ENCODE assay signal across 10 mouse cellular contexts in genomic region chr11:99044306-99044705, GRCm38 (mm10). TPM values are rescaled to one million over a fixed set of nuclear protein-coding genes. Genes with fewer than 3 reads are reported as not detected.
DNase-seq lines count a peak whose midpoint lies in the region; ATAC-seq and TF ChIP-seq lines count a peak whose summit lies in the region.
"Had no signal": no experiment of that assay in that cellular context is flagged by ENCODE, and none has a peak within 500 bp of the region (broad histone marks: within the 10 kb centered on the region; RNA-seq: fewer than 3 reads in every experiment).

No protein-coding gene starts in this region.

- peak overlapping the region; percentile 37 for H3K4me2 ChIP-seq in lung, embryonic 15.5 days
- H3K4me2 ChIP-seq in heart, embryonic 14.5 days (ENCODE audit: low read length), result peak overlapping the region; percentile 41
- peak overlapping the region; percentile 55 for H3K4me2 ChIP-seq in liver, postnatal 0 days (ENCODE audit: low read depth, low read length)

- peak; percentile 88 for TF ChIP-seq EP300 in liver, postnatal 0 days (IDR thresholded peaks at IDR 0.05; ENCODE audit: low read depth)

- WGBS in lung, embryonic 15.5 days, result 54% methylated on average over 5 of the region's 5 CpGs
- 83% methylated on average over 5 of the region's 5 CpGs for WGBS in heart, embryonic 14.5 days
- 46% methylated on average over 5 of the region's 5 CpGs for WGBS in liver, postnatal 0 days (ENCODE audit: insufficient replicate concordance)
- 80% methylated on average over 5 of the region's 5 CpGs for WGBS in midbrain, embryonic 10.5 days

- TF ChIP-seq CTCF in liver, postnatal 0 days (IDR thresholded peaks at IDR 0.05; ENCODE audit: low read depth), result no peak

- ATAC-seq in lung, embryonic 15.5 days (ENCODE audit: borderline replicate concordance, extremely low read depth, low FRiP score, low TSS enrichment), result no peak
- no peak for ATAC-seq in heart, embryonic 14.5 days (ENCODE audit: insufficient number of reproducible peaks, insufficient read depth, low FRiP score, low read depth)
- ATAC-seq in liver, postnatal 0 days, result peak; percentile 47

- no peak for DNase-seq in lung, postnatal 25 days (ENCODE audit: low spot score)
- DNase-seq in kidney, postnatal 10 days, result peak; percentile 46
- DNase-seq in liver, postnatal 0 days, result peak; percentile 58
- no peak for DNase-seq in thymus, postnatal 4 days
- DNase-seq in midbrain, embryonic 10.5 days (ENCODE audit: low spot score), result no peak
- no peak for DNase-seq in embryo, embryonic 10 days (ENCODE audit: low spot score)
- DNase-seq: lung, postnatal 36 days; spleen, adult 18-20 months had no signal

- no peak overlapping the region for H3K4me3 ChIP-seq in lung, embryonic 15.5 days
- peak overlapping the region in 1 of 2 experiments; percentile 0; a peak in 1 of 4 replicates for H3K4me3 ChIP-seq in heart, embryonic 14.5 days (ENCODE audit: control insufficient read depth in 1 of 2, insufficient read depth in 1 of 2, low read depth in 1 of 2, low read length in 2 of 2)
- H3K4me3 ChIP-seq in liver, postnatal 0 days (ENCODE audit: low read depth, low read length), result no peak overlapping the region
- H3K4me3 ChIP-seq in midbrain, embryonic 10.5 days, result no peak overlapping the region

- no peaks in the 10 kb centered on the region for H3K27me3 ChIP-seq in lung, embryonic 15.5 days
- H3K27me3 ChIP-seq in heart, embryonic 14.5 days (ENCODE audit: control insufficient read depth, insufficient read depth, low read length), result peaks cover 5% of the 10 kb centered on the region; the same call in 1 of the 2 replicates
- peaks cover 9% of the 10 kb centered on the region for H3K27me3 ChIP-seq in liver, postnatal 0 days (ENCODE audit: insufficient read depth, low read length)
- H3K27me3 ChIP-seq in midbrain, embryonic 10.5 days (ENCODE audit: low read depth, poor library complexity, severe bottlenecking), result no peaks in the 10 kb centered on the region

- H3K4me1 ChIP-seq in lung, embryonic 15.5 days, result peaks cover 68% of the 10 kb centered on the region
- H3K4me1 ChIP-seq in heart, embryonic 14.5 days (ENCODE audit: control insufficient read depth in 2 of 2, insufficient read depth in 2 of 2, low read length in 2 of 2), result peaks cover 41 to 49% of the 10 kb centered on the region in 2 experiments
- H3K4me1 ChIP-seq in liver, postnatal 0 days (ENCODE audit: insufficient read depth), result peaks cover 31% of the 10 kb centered on the region
- H3K4me1 ChIP-seq in midbrain, embryonic 10.5 days, result peaks cover 77% of the 10 kb centered on the region

- no peak overlapping the region for H3K9ac ChIP-seq in lung, embryonic 15.5 days
- H3K9ac ChIP-seq in heart, embryonic 14.5 days (ENCODE audit: low read length), result no peak overlapping the region
- peak overlapping the region; percentile 30; the same call in 1 of the 2 replicates for H3K9ac ChIP-seq in liver, postnatal 0 days (replicated peaks)

- no peaks in the 10 kb centered on the region for H3K9me3 ChIP-seq in lung, embryonic 15.5 days
- H3K9me3 ChIP-seq in heart, embryonic 14.5 days (ENCODE audit: control insufficient read depth, low read length), result no peaks in the 10 kb centered on the region
- H3K9me3 ChIP-seq in liver, postnatal 0 days (ENCODE audit: low read length), result no peaks in the 10 kb centered on the region
- no peaks in the 10 kb centered on the region for H3K9me3 ChIP-seq in midbrain, embryonic 10.5 days (replicated peaks)

- peaks cover 13% of the 10 kb centered on the region for H3K36me3 ChIP-seq in lung, embryonic 15.5 days
- H3K36me3 ChIP-seq in heart, embryonic 14.5 days (ENCODE audit: control insufficient read depth, insufficient read depth, low read length), result peaks cover 18% of the 10 kb centered on the region
- H3K36me3 ChIP-seq in liver, postnatal 0 days (replicated peaks; ENCODE audit: insufficient read depth, low read length), result peaks cover 18% of the 10 kb centered on the region
- peaks cover 51% of the 10 kb centered on the region for H3K36me3 ChIP-seq in midbrain, embryonic 10.5 days

- H3K27ac ChIP-seq in lung, embryonic 15.5 days, result no peak overlapping the region
- H3K27ac ChIP-seq in heart, embryonic 14.5 days (replicated peaks in 1 of 2; ENCODE audit: control insufficient read depth in 1 of 2, insufficient read depth in 1 of 2, low read depth in 2 of 2, low read length in 2 of 2), result no peak overlapping the region
- H3K27ac ChIP-seq in liver, postnatal 0 days (ENCODE audit: low read depth), result peak overlapping the region; percentile 94
- no peak overlapping the region for H3K27ac ChIP-seq in midbrain, embryonic 10.5 days (replicated peaks)

RNA-seq across cellular contexts. Expression of gene Igfbp4, which starts 3.3 kb away (rescaled TPM):
- polyA plus RNA-seq in lung, embryonic 15.5 days (2015; fragmentation: Nextera tagmentation; extraction: Ambion mirVana), result 498 and 524 TPM in 2 replicates
- 315 and 373 TPM in 2 replicates for polyA plus RNA-seq in heart, embryonic 14.5 days (2014; fragmentation: Nextera tagmentation; extraction: Ambion mirVana)
- 665 and 672 TPM in 2 replicates for polyA plus RNA-seq in liver, postnatal 0 days (2015; fragmentation: Nextera tagmentation; extraction: Ambion mirVana)
- 290 and 322 TPM in 2 replicates for polyA plus RNA-seq in midbrain, embryonic 10.5 days (2016; fragmentation: Nextera tagmentation; extraction: Ambion mirVana)

RNA-seq across cellular contexts. Expression of gene Top2a, which starts 20.3 kb away (rescaled TPM):
- 276 and 280 TPM in 2 replicates for polyA plus RNA-seq in lung, embryonic 15.5 days (2015; fragmentation: Nextera tagmentation; extraction: Ambion mirVana)
- 169 and 174 TPM in 2 replicates for polyA plus RNA-seq in heart, embryonic 14.5 days (2014; fragmentation: Nextera tagmentation; extraction: Ambion mirVana)
- 74.3 and 90.2 TPM in 2 replicates for polyA plus RNA-seq in liver, postnatal 0 days (2015; fragmentation: Nextera tagmentation; extraction: Ambion mirVana)
- polyA plus RNA-seq in midbrain, embryonic 10.5 days (2016; fragmentation: Nextera tagmentation; extraction: Ambion mirVana), result 357 and 364 TPM in 2 replicates

RNA-seq across cellular contexts. Expression of gene Tns4, which starts 44.8 kb away (rescaled TPM):
- polyA plus RNA-seq in lung, embryonic 15.5 days (2015; fragmentation: Nextera tagmentation; extraction: Ambion mirVana), result 0.21 and 0.42 TPM in 2 replicates
- polyA plus RNA-seq in heart, embryonic 14.5 days (2014; fragmentation: Nextera tagmentation; extraction: Ambion mirVana), result 0.11 and 0.19 TPM in 2 replicates
- 0.25 and 0.31 TPM in 2 replicates for polyA plus RNA-seq in liver, postnatal 0 days (2015; fragmentation: Nextera tagmentation; extraction: Ambion mirVana)
- 0.55 and 0.84 TPM in 2 replicates for polyA plus RNA-seq in midbrain, embryonic 10.5 days (2016; fragmentation: Nextera tagmentation; extraction: Ambion mirVana)

Comparison
In these comparisons a context has a peak if more than half of its experiments do, and no peak if none do; other contexts are left out.
1. DNase-seq: peak in kidney, postnatal 10 days (single experiment) and liver, postnatal 0 days (single experiment); none in lung, postnatal 25 days (single experiment), thymus, postnatal 4 days (single experiment), midbrain, embryonic 10.5 days (single experiment) and embryo, embryonic 10 days (single experiment).
2. Peak in every context shown above with its lines, with median percentiles within 50 percentile points of each other: H3K4me2 ChIP-seq.